Mouse (Mus musculus) spleen, adult 2 months (tissue): ENCODE data around the gene Zbtb20. TPM values are rescaled to one million over a fixed set of nuclear protein-coding genes. Genes with fewer than 3 reads are reported as not detected.
"Not testable (repeated sequence)": the region's sequence is repeated elsewhere in the genome, so short reads cannot be mapped to it uniquely, and the experiment has no call there.

ENCODE experiments used
- DNase-seq, 2 experiments: peaks; one replicate each; pipeline versions ENCODE4 v3.0.0 to v3.0.0-alpha.2; 2012 to 2021; ENCODE audit warnings: low spot score in 2 of 2, low read depth in 1 of 2
- H3K27ac ChIP-seq: fragments of 200-500 bp; 2 replicates; pipeline ENCODE4 v1.5.1; 2012; ENCODE audit warnings: low read length, inconsistent platforms; ENCODE audit not compliant: insufficient read depth
- H3K27me3 ChIP-seq: fragments of 200-500 bp; 2 replicates; pipeline ENCODE4 v1.6.1; 2012; ENCODE audit warnings: mild to moderate bottlenecking, moderate library complexity, low read length, inconsistent platforms; ENCODE audit not compliant: control insufficient read depth, insufficient read depth
- H3K36me3 ChIP-seq: fragments of 200-500 bp; 2 replicates; pipeline ENCODE4 v1.6.1; 2012; ENCODE audit warnings: mild to moderate bottlenecking, low read length, inconsistent platforms; ENCODE audit not compliant: control insufficient read depth, insufficient read depth
- H3K4me1 ChIP-seq: fragments of 200-500 bp; 2 replicates; pipeline ENCODE4 v1.6.1; 2011; ENCODE audit warnings: inconsistent platforms; ENCODE audit not compliant: control insufficient read depth, insufficient read depth, insufficient read length
- H3K4me3 ChIP-seq: fragments of 200-500 bp; 2 replicates; pipeline ENCODE4 v1.5.1; 2011; ENCODE audit warnings: mild to moderate bottlenecking, inconsistent platforms; ENCODE audit not compliant: insufficient read depth, insufficient read length; ENCODE audit errors: extremely low read depth
- CTCF ChIP-seq: fragments of 200-500 bp; IDR thresholded peaks from 2 replicates; pipeline ENCODE4 v1.5.1; 2011; ENCODE audit warnings: mild to moderate bottlenecking, inconsistent platforms; ENCODE audit not compliant: insufficient read depth, insufficient read length, insufficient replicate concordance; ENCODE audit errors: extremely low read depth
- POLR2A ChIP-seq: fragments of 200-500 bp; IDR thresholded peaks from 2 replicates; pipeline ENCODE4 v1.6.1; 2011; ENCODE audit warnings: low read depth, low read length, inconsistent platforms
- whole genome bisulfite sequencing: fragments of 180-500 bp; shearing (Covaris S2); methylation state at CpG from one replicate; pipeline ENCODE4 v1.1.7; 2018; 5-methylcytosine and 5-hydroxymethylcytosine counted together
- polyA plus RNA-seq: library from polyadenylated mRNA; depleted of rRNA; stranded (reverse); fragments of >200 nt; gene quantifications from 2 replicates; pipeline ENCODE4 v1.2.3, GENCODE M21; 2012

Zbtb20 gene
- polyA plus RNA-seq, 1 experiment, result 8.6 TPM

DNA sequence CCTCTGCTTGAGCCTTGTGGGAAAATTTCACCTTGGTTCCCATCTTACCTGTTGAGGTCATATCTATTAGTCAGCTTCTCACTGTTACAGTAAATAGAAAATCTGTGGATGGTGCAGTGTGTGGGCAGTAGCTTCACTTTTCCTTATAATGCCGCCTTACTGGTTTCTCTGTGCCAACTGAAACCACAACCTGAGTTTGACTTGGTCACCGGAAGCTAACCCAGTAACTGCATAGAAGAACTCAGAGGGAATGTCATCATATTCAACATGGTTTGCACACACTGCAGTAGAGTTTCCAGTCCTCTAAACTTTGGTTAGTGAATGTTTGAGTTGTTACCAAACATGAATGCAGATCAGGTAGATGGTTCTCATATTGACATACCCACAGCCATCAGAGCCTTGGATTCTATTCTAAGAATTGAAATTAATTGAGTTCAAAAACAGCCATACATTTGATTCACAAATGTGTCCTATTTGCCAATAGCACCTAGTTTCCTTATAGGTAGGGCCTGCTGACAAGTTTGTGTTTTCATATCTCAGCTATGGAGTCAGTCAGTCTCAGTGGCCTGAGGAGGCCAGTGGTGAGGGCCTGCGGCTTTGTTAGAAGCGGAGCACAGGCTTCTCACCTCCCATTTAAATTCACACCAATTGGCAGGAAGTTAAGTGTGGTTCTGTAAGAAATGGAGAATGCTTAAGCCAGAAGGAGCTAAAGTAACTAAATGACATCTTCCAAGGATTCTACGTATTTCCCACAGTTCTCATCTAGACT is 44.5 kb downstream of the Zbtb20 start:
- no peak overlapping the region for H3K4me3 ChIP-seq
- TF ChIP-seq POLR2A (no peak), CTCF (no peak)
- no peaks in the 10 kb centered on the region for H3K36me3 ChIP-seq
- WGBS, result 87% methylated on average over 5 of the region's 5 CpGs
- peaks cover 3% of the 10 kb centered on the region; the same call in 1 of the 2 replicates for H3K4me1 ChIP-seq
- no peak overlapping the region for H3K27ac ChIP-seq
- no peak for DNase-seq
- H3K27me3 ChIP-seq, result no peaks in the 10 kb centered on the region

- 87% methylated on average over 4 of the region's 4 CpGs for WGBS
- no peak overlapping the region for H3K4me3 ChIP-seq
- no peaks in the 10 kb centered on the region for H3K27me3 ChIP-seq
- H3K27ac ChIP-seq, result no peak overlapping the region
- peaks cover 3% of the 10 kb centered on the region; the same call in 1 of the 2 replicates for H3K4me1 ChIP-seq
- no peak for DNase-seq
- no peaks in the 10 kb centered on the region for H3K36me3 ChIP-seq
- TF ChIP-seq CTCF (no peak), POLR2A (no peak)
Observed at GRCm38 (mm10) chr16:42921436-42921835, 45.8 kb downstream of the Zbtb20 start.

DNA sequence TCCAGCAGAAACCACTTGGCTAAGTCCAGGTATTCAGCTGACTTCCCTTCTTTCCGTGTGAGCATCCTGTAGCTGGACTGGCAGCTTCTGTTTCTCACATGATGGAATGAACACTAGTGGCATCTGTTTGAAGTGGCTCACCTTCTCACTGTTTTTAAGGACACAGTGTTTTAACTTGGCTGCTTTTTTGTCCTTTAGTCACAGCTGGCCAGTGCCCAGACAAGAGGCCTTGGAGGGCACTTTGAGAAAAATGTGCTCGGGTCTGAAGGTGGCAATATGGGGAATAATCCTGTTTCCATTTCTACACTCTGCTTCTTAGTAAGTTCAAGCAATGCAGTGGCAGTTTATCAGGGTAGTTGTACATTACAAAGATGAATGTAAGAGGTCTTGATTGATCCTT is 62.5 kb downstream of the Zbtb20 start:
- no peaks in the 10 kb centered on the region for H3K36me3 ChIP-seq
- no peak overlapping the region for H3K4me3 ChIP-seq
- no peaks in the 10 kb centered on the region for H3K4me1 ChIP-seq
- no peak for DNase-seq
- no peaks in the 10 kb centered on the region for H3K27me3 ChIP-seq
- 73% methylated on average over 2 of the region's 2 CpGs for WGBS
- TF ChIP-seq POLR2A, result no peak
- no peak for TF ChIP-seq CTCF
- no peak overlapping the region for H3K27ac ChIP-seq

GRCm38 (mm10) chr16:42947016-42947415 is 71.3 kb downstream of the Zbtb20 start:
- no peaks in the 10 kb centered on the region for H3K27me3 ChIP-seq
- H3K36me3 ChIP-seq, result no peaks in the 10 kb centered on the region
- H3K4me3 ChIP-seq, result no peak overlapping the region
- no peaks in the 10 kb centered on the region for H3K4me1 ChIP-seq
- WGBS, result 92% methylated on average over 4 of the region's 4 CpGs
- TF ChIP-seq CTCF (no peak), POLR2A (no peak)
- no peak for DNase-seq
- no peak overlapping the region for H3K27ac ChIP-seq

DNA sequence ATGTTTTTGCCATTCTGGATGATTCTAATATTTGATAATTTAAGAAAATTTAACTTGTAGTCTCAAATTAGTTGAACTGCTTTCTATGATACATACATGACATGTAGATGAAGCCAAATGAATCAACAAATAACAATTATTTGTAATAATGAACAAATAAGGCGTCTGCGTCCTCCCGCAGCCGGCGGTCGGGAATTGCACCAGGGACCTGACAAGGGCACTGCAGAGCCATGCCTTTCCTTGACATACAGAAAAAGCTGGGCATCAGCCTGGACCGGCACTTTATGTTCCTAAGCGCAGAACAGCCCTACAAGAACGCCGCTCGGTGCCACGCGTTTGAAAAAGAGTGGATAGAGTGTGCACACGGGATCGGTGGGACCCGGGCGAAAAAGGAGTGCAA is 79.7 kb downstream of the Zbtb20 start:
- H3K36me3 ChIP-seq, H3K4me3 ChIP-seq, DNase-seq, H3K27ac ChIP-seq, H3K4me1 ChIP-seq, H3K27me3 ChIP-seq: not testable (repeated sequence)
- WGBS, result 96% methylated on average over 17 of the region's 17 CpGs

DNA sequence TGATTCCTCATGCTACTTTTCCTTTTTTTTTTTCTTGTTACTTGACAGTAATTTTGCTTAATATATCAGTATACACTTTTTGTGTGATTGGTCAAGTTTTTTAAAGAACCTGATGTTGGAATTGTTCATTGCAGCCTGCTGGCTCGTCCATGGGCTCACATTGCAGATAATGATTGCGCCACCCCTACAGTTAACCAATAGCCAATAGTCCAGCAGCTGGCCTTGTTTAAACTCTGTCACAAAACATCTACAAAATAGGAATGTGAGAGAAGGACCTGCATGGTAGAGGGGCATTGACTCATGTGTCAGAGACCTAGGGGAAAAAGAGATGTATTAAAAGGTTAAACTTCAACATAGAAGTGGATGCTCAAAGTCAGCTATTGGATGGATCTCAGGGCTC is 97.2 kb downstream of the Zbtb20 start:
- H3K27me3 ChIP-seq, result no peaks in the 10 kb centered on the region
- TF ChIP-seq CTCF, result no peak
- no peak for TF ChIP-seq POLR2A
- no peak for DNase-seq
- WGBS, result 91% methylated on average over 2 of the region's 2 CpGs
- H3K36me3 ChIP-seq, result no peaks in the 10 kb centered on the region
- no peak overlapping the region for H3K4me3 ChIP-seq
- no peak overlapping the region for H3K27ac ChIP-seq
- H3K4me1 ChIP-seq, result no peaks in the 10 kb centered on the region

- Histone ChIP-seq H3K27me3 (no peaks in the 10 kb centered on the region), H3K36me3 (no peaks in the 10 kb centered on the region), H3K4me1 (no peaks in the 10 kb centered on the region), H3K27ac (no peak overlapping the region), H3K4me3 (no peak overlapping the region)
- 89% methylated on average over 1 of the region's 1 CpGs for WGBS
- no peak for TF ChIP-seq CTCF
- no peak for TF ChIP-seq POLR2A
- no peak for DNase-seq
Observed at GRCm38 (mm10) chr16:42998896-42999295, 123.2 kb downstream of the Zbtb20 start.
